In genomic region chr11:58009051-58009515, GRCm38 (mm10) we compare ENCODE assay signal across 8 mouse cellular contexts. TPM values are rescaled to one million over a fixed set of nuclear protein-coding genes. Genes with fewer than 3 reads are reported as not detected.
DNase-seq lines count a peak whose midpoint lies in the region; ATAC-seq lines count a peak whose summit lies in the region.

TSS of gene Larp1 (plus strand) at chr11:58009064.

- H3K9ac ChIP-seq in lung, embryonic 16.5 days (ENCODE audit: low read length), result peak within 1 kb of the TSS; percentile 93
- peak within 1 kb of the TSS; percentile 90 for H3K9ac ChIP-seq in limb, embryonic 11.5 days (ENCODE audit: low read length)
- H3K9ac ChIP-seq in neural tube, embryonic 13.5 days, result peak within 1 kb of the TSS; percentile 96

- H3K4me3 ChIP-seq in lung, embryonic 16.5 days (ENCODE audit: low read length), result peak within 1 kb of the TSS; percentile 95
- peak within 1 kb of the TSS; percentile 100 for H3K4me3 ChIP-seq in erythroblast, embryonic 14.5 days (replicated peaks)
- peak within 1 kb of the TSS; percentile 95 for H3K4me3 ChIP-seq in limb, embryonic 11.5 days (ENCODE audit: low read depth, low read length)
- peak within 1 kb of the TSS; percentile 99 for H3K4me3 ChIP-seq in neural tube, embryonic 13.5 days

- under 1% methylated on average over 61 of the region's 84 CpGs for WGBS in lung, embryonic 16.5 days
- WGBS in limb, embryonic 11.5 days, result 0% methylated on average over 37 of the region's 84 CpGs
- WGBS in neural tube, embryonic 13.5 days, result under 1% methylated on average over 22 of the region's 84 CpGs

- DNase-seq in lung, postnatal 36 days, result no peak
- no peak for DNase-seq in adrenal gland, postnatal 25 days
- peak in 1 of 2 experiments; percentile 55 for DNase-seq in heart, postnatal 14 days
- DNase-seq in limb, embryonic 11.5 days (ENCODE audit: low spot score), result no peak
- DNase-seq in kidney, postnatal 10 days, result no peak

- H3K4me2 ChIP-seq in lung, embryonic 16.5 days (ENCODE audit: low read depth, low read length), result peak within 1 kb of the TSS; percentile 91
- peak within 1 kb of the TSS; percentile 80 for H3K4me2 ChIP-seq in limb, embryonic 11.5 days (ENCODE audit: low read depth, severe bottlenecking)
- peak within 1 kb of the TSS; percentile 93 for H3K4me2 ChIP-seq in neural tube, embryonic 13.5 days

- H3K27ac ChIP-seq in lung, embryonic 16.5 days (ENCODE audit: low read length), result peak within 1 kb of the TSS; percentile 88
- peak within 1 kb of the TSS; percentile 92 for H3K27ac ChIP-seq in limb, embryonic 11.5 days (replicated peaks; ENCODE audit: low read depth, low read length)
- peak within 1 kb of the TSS; percentile 94 for H3K27ac ChIP-seq in neural tube, embryonic 13.5 days (replicated peaks)

- intact Hi-C loops in heart, postnatal 14 days (cut with DNase I), result loop anchor here (2.0 kb wide), 1 partner anchor 96 kb away; the partner anchor contains the start of gene Cnot8

- H3K27me3 ChIP-seq in lung, embryonic 16.5 days (ENCODE audit: control insufficient read depth, insufficient read depth, low read depth, low read length), result no peaks in the 10 kb centered on the region
- no peaks in the 10 kb centered on the region for H3K27me3 ChIP-seq in erythroblast, embryonic 14.5 days (ENCODE audit: control insufficient read depth)
- H3K27me3 ChIP-seq in limb, embryonic 11.5 days (ENCODE audit: control insufficient read depth, insufficient read depth, low read length), result no peaks in the 10 kb centered on the region
- H3K27me3 ChIP-seq in neural tube, embryonic 13.5 days, result no peaks in the 10 kb centered on the region

- H3K36me3 ChIP-seq in lung, embryonic 16.5 days (ENCODE audit: control insufficient read depth, insufficient read depth, low read length), result no peaks in the 10 kb centered on the region
- peaks cover 29% of the 10 kb centered on the region for H3K36me3 ChIP-seq in erythroblast, embryonic 14.5 days (ENCODE audit: control insufficient read depth)
- no peaks in the 10 kb centered on the region for H3K36me3 ChIP-seq in limb, embryonic 11.5 days (ENCODE audit: control insufficient read depth, insufficient read depth, low read length)
- H3K36me3 ChIP-seq in neural tube, embryonic 13.5 days, result no peaks in the 10 kb centered on the region

- H3K4me1 ChIP-seq in lung, embryonic 16.5 days (replicated peaks; ENCODE audit: control insufficient read depth, insufficient read depth, low read length), result peaks cover 23% of the 10 kb centered on the region
- peaks cover 58% of the 10 kb centered on the region for H3K4me1 ChIP-seq in erythroblast, embryonic 14.5 days (ENCODE audit: control insufficient read depth)
- peaks cover 17% of the 10 kb centered on the region; the same call in 1 of the 2 replicates for H3K4me1 ChIP-seq in limb, embryonic 11.5 days (ENCODE audit: control insufficient read depth, insufficient read depth, low read length)
- peaks cover 41% of the 10 kb centered on the region for H3K4me1 ChIP-seq in neural tube, embryonic 13.5 days (replicated peaks)

- no peaks in the 10 kb centered on the region for H3K9me3 ChIP-seq in lung, embryonic 16.5 days (ENCODE audit: control insufficient read depth, low read length)
- H3K9me3 ChIP-seq in erythroblast, embryonic 14.5 days (ENCODE audit: control insufficient read depth, low read length), result no peaks in the 10 kb centered on the region
- H3K9me3 ChIP-seq in limb, embryonic 11.5 days (ENCODE audit: control insufficient read depth, low read length), result no peaks in the 10 kb centered on the region
- no peaks in the 10 kb centered on the region for H3K9me3 ChIP-seq in neural tube, embryonic 13.5 days

- peak; percentile 68 for ATAC-seq in lung, embryonic 16.5 days (ENCODE audit: low read depth)
- peak; percentile 15; the same call in 1 of the 2 replicates for ATAC-seq in limb, embryonic 11.5 days (ENCODE audit: insufficient number of reproducible peaks, low FRiP score, low TSS enrichment, low read depth)
- ATAC-seq in neural tube, embryonic 13.5 days (ENCODE audit: low read depth), result no peak; the same call in 1 of the 2 replicates

RNA-seq across cellular contexts. Expression of gene Larp1, which starts in this region (rescaled TPM):
- 15.3 and 16.3 TPM in 2 replicates for polyA plus RNA-seq in lung, embryonic 16.5 days (2015; fragmentation: Nextera tagmentation; extraction: Ambion mirVana)
- 103 and 106 TPM in 2 replicates for total RNA-seq in adrenal gland, postnatal 25 days (2021)
- 31.7 and 32.8 TPM in 2 replicates for polyA plus RNA-seq in erythroblast, embryonic 14.5 days (2012)
- 10 to 100 TPM; 49.8 to 52.8 TPM for total RNA-seq in heart, postnatal 14 days (2021)
- polyA plus RNA-seq in limb, embryonic 11.5 days (2014; fragmentation: Nextera tagmentation; extraction: Ambion mirVana), result 18.9 and 22.2 TPM in 2 replicates
- polyA plus RNA-seq in neural tube, embryonic 13.5 days (2015; fragmentation: Nextera tagmentation; extraction: Ambion mirVana), result 16.2 and 18.3 TPM in 2 replicates
